Mouse (Mus musculus): ENCODE results near the gene D130043K22Rik. TPM values are rescaled to one million over a fixed set of nuclear protein-coding genes. Genes with fewer than 3 reads are reported as not detected.
A peak's percentile ranks its signal among the peaks of the same experiment; 100 is the strongest.

D130043K22Rik gene
- polyA plus RNA-seq (2015; fragmentation: Nextera tagmentation; extraction: Ambion mirVana): 0.13 and 0.15 TPM in 2 replicates

DNA sequence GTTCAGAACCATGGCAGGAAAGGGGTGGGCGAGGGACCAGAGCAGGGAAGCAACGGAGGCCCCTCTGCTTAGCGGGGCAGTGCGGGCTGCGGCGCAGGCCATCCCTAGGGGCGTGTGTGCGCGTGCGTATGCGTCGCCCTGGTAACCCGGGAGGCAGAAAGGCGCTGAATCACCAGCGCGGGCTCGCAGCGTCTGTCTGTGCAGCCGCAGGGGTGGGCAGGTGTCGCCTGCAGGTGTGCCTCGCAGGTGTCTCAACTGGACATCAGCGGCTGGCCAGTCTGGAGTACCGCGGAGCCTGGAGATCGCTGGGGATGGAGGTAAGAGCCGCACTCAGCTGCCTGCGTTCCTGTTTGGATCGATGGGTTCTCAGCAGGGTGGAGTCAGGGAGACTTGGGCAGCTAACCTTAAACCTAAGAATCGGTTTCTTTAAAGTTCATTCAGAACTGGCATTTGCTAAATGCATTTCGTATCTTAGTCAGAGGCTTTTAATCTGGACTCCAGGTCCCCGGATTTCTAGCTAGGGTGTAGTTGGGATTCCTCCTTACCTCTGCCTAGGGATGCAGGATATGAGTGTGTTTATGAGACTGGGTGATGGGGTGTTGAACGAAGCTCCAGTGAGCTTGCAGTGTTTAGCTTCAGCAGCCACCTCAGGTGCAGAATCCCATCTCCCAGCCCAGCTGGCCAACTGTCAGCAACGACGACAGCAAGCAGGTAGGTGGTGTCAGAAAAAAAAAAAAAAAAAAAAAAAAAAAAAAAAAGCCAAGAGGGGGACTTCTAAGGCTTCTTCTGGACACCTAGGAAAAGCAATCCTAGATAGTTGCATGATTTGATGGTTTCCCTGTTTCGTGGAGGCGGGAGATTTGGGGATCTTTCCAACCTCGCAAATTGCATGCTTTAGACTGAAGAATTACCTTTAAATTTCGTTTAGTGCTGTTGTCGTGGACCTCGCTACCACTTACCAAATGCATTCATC, at the start of gene D130043K22Rik:
TSS of gene D130043K22Rik (plus strand) at position 153 of the 973 bp plus-strand sequence.
- Histone ChIP-seq H3K4me3 (replicated peaks) (peak within 1 kb of the TSS; percentile 32), H3K36me3 (replicated peaks) (peaks cover 12% of the 10 kb centered on the region), H3K4me1 (replicated peaks) (peaks cover 11% of the 10 kb centered on the region), H3K9ac (no peak within 1 kb of the TSS), H3K27ac (replicated peaks) (no peak within 1 kb of the TSS), H3K27me3 (0 out of 2 replicates have a peak, but pooled peaks cover 5% of the 10 kb centered on the region), H3K9me3 (replicated peaks) (no peaks in the 10 kb centered on the region), H3K4me2 (peak within 1 kb of the TSS; percentile 59)
- 19% methylated on average over 40 of the region's 40 CpGs for WGBS (ENCODE audit: insufficient replicate concordance)
- ATAC-seq (ENCODE audit: insufficient read depth): no peak

- no peak for ATAC-seq (ENCODE audit: insufficient read depth)
- 86% methylated on average over 4 of the region's 4 CpGs for WGBS (ENCODE audit: insufficient replicate concordance)
- H3K4me3 ChIP-seq (replicated peaks): no peak overlapping the region
These were observed 46.2 kb upstream of the D130043K22Rik start for GRCm38 (mm10) chr13:24798686-24799085.

GRCm38 (mm10) chr13:24799378-24799777, 45.6 kb upstream of the D130043K22Rik start:
- Histone ChIP-seq H3K27me3 (no peaks in the 10 kb centered on the region), H3K4me1 (replicated peaks) (peaks cover 17% of the 10 kb centered on the region), H3K4me3 (replicated peaks) (peak overlapping the region; percentile 94), H3K9ac (peak overlapping the region; percentile 74), H3K9me3 (replicated peaks) (no peaks in the 10 kb centered on the region), H3K4me2 (peak overlapping the region; percentile 89), H3K36me3 (replicated peaks) (no peaks in the 10 kb centered on the region; the same call in 1 of the 2 replicates), H3K27ac (replicated peaks) (peak overlapping the region; percentile 91)
- WGBS (ENCODE audit: insufficient replicate concordance): 66% methylated on average over 5 of the region's 5 CpGs
- no peak for ATAC-seq (ENCODE audit: insufficient read depth)

More at GRCm38 (mm10) chr13:24798686-24799085, 46.2 kb upstream of the D130043K22Rik start:
- Histone ChIP-seq H3K9me3 (replicated peaks) (no peaks in the 10 kb centered on the region), H3K27ac (replicated peaks) (no peak overlapping the region), H3K9ac (no peak overlapping the region), H3K27me3 (no peaks in the 10 kb centered on the region), H3K36me3 (replicated peaks) (no peaks in the 10 kb centered on the region), H3K4me1 (replicated peaks) (peaks cover 17% of the 10 kb centered on the region), H3K4me2 (no peak overlapping the region)

GRCm38 (mm10) chr13:24799925-24800673, 44.8 kb upstream of the D130043K22Rik start:
- H3K36me3 ChIP-seq (replicated peaks): peaks cover 4% of the 10 kb centered on the region
- peak overlapping the region; percentile 91 for H3K27ac ChIP-seq (replicated peaks)
- peak overlapping the region; percentile 89 for H3K4me2 ChIP-seq
- H3K4me3 ChIP-seq (replicated peaks): peak overlapping the region; percentile 94
- peaks cover 21% of the 10 kb centered on the region for H3K4me1 ChIP-seq (replicated peaks)
- peak overlapping the region; percentile 74 for H3K9ac ChIP-seq
- WGBS (ENCODE audit: insufficient replicate concordance): under 1% methylated on average over 31 of the region's 31 CpGs
- no peaks in the 10 kb centered on the region for H3K27me3 ChIP-seq
- peak; percentile 10 for ATAC-seq (ENCODE audit: insufficient read depth)
- no peaks in the 10 kb centered on the region for H3K9me3 ChIP-seq (replicated peaks)

DNA sequence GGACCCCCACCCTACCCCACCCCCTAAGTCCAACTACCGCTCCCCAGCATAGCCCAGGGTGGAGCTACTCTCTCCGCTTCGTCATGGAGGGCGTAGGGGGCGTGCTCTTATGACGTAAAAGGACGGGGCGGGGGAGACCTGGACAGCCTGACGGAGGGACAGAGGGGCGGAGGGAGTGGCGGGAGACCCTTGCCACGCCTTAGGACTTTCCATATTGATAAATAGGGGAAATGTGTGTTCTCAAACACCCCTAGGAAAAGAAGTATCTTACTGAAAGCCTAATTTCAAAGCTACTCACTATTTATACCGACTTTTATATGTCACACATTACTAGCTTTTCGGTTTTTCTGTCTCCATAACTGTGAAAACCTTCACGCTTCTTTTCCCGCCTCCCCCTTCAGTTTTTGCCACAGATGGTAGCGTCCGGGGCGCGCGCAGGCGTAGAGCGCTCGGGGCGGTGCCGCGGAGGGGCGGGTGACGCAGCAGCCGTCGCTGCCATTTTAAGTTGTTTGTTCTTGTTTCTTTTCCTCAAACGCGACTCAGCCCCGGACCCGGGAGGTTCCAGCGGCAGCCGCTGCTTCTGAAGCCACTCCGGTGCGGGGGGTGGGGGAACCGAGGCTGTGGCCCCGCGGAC, 44.1 kb upstream of the D130043K22Rik start:
- peak overlapping the region; percentile 100 for H3K27ac ChIP-seq (replicated peaks)
- H3K9me3 ChIP-seq (replicated peaks): no peaks in the 10 kb centered on the region
- peak; percentile 94 for ATAC-seq (ENCODE audit: insufficient read depth)
- peak overlapping the region; percentile 100 for H3K9ac ChIP-seq
- H3K4me3 ChIP-seq (replicated peaks): peak overlapping the region; percentile 94
- H3K27me3 ChIP-seq: no peaks in the 10 kb centered on the region
- under 1% methylated on average over 42 of the region's 42 CpGs for WGBS (ENCODE audit: insufficient replicate concordance)
- peak overlapping the region; percentile 89 for H3K4me2 ChIP-seq
- H3K4me1 ChIP-seq (replicated peaks): peaks cover 27% of the 10 kb centered on the region
- peaks cover 10% of the 10 kb centered on the region for H3K36me3 ChIP-seq (replicated peaks)

DNA sequence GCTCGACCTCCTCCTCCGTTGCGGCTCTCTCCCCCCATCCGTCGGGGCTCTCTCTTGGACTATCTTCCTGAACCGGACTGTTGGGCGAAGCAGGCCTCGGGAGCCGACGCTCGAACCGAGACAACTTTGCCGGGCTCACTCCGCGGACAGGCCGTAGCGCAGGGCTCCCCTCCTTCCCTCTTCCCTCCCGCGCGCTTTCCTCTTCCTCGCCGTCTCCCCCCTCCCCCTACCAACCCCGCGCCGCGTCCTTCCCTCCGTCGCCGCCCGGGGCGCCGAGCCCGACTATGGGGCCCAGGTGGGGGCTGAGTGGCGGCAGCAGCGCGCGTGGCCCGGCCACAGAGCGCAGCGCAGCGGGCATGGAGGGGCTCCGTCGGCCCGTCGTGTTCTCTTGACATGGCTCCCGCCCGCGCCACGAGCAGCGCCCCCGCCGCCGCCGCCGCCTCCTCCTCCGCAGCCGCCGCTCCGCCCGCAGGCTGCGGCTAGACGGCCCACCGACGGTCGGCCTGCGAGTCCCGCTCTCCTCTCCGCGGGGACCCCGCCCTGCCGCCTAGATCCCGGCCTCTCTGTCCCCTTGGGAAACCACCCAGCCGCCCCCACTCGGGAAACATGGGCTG, 43.5 kb upstream of the D130043K22Rik start, which contains the start of gene BC005537:
TSS of gene BC005537 (plus strand) at position 350 of the 614 bp plus-strand sequence.
- no peaks in the 10 kb centered on the region for H3K27me3 ChIP-seq
- no peaks in the 10 kb centered on the region for H3K9me3 ChIP-seq (replicated peaks)
- H3K4me2 ChIP-seq: peak within 1 kb of the TSS; percentile 89
- H3K9ac ChIP-seq: peak within 1 kb of the TSS; percentile 100
- H3K4me3 ChIP-seq (replicated peaks): peak within 1 kb of the TSS; percentile 94
- H3K36me3 ChIP-seq (replicated peaks): peaks cover 16% of the 10 kb centered on the region
- peaks cover 29% of the 10 kb centered on the region for H3K4me1 ChIP-seq (replicated peaks)
- peak; percentile 33 for ATAC-seq (ENCODE audit: insufficient read depth)
- peak within 1 kb of the TSS; percentile 100 for H3K27ac ChIP-seq (replicated peaks)
- WGBS (ENCODE audit: insufficient replicate concordance): under 1% methylated on average over 72 of the region's 74 CpGs

- H3K4me1 ChIP-seq (replicated peaks): peaks cover 32% of the 10 kb centered on the region
- H3K4me2 ChIP-seq: peak overlapping the region; percentile 89
- H3K9ac ChIP-seq: peak overlapping the region; percentile 100
- no peaks in the 10 kb centered on the region for H3K9me3 ChIP-seq (replicated peaks)
- H3K27ac ChIP-seq (replicated peaks): peak overlapping the region; percentile 100
- peak overlapping the region; percentile 94 for H3K4me3 ChIP-seq (replicated peaks)
- no peaks in the 10 kb centered on the region for H3K27me3 ChIP-seq
- under 1% methylated on average over 26 of the region's 26 CpGs for WGBS (ENCODE audit: insufficient replicate concordance)
- no peak for ATAC-seq (ENCODE audit: insufficient read depth)
- peaks cover 22% of the 10 kb centered on the region for H3K36me3 ChIP-seq (replicated peaks)
These were observed 42.7 kb upstream of the D130043K22Rik start for GRCm38 (mm10) chr13:24802131-24802691.

DNA sequence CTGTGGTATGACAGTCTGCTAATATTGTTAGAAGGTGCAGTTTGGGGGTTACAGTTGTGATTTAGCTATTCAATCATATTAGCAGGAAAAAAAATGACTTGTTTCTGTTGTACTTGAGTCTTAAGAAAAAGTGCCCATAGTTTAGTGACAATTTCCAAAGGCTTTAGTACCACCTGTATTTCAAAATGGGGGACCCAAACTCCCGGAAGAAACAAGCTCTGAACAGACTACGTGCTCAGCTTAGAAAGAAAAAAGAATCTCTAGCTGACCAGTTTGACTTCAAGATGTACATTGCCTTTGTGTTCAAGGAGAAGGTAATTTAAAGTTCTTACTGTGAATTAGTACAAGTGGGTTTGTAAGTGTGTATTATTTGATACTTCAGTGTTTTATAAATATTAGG, 41.7 kb upstream of the D130043K22Rik start:
- Histone ChIP-seq H3K27me3 (no peaks in the 10 kb centered on the region), H3K9me3 (replicated peaks) (no peaks in the 10 kb centered on the region), H3K9ac (peak overlapping the region; percentile 100), H3K4me3 (replicated peaks) (peak overlapping the region; percentile 94), H3K4me1 (replicated peaks) (peaks cover 37% of the 10 kb centered on the region), H3K4me2 (peak overlapping the region; percentile 89), H3K27ac (replicated peaks) (peak overlapping the region; percentile 100), H3K36me3 (replicated peaks) (peaks cover 32% of the 10 kb centered on the region)
- no peak for ATAC-seq (ENCODE audit: insufficient read depth)
- WGBS (ENCODE audit: insufficient replicate concordance): 11% methylated on average over 2 of the region's 2 CpGs

DNA sequence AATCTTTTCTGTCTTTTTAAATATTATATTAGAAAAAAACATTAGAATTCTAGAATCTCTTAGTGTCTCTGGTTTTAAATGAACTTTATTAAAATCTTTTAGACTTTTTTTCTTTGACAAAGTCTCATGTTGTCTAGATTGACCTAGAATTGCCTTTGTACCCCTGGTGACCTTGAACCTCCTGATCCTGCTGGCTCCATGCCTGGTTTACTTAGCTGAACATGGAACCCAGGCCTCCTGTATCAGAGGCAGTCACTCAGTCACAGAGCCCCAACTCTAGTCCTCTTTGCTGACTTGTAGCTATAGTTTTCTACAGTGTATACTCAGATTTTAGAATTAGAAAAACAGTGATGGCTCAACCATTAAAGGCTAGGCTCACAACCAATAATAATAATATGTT, 38.9 kb upstream of the D130043K22Rik start:
- H3K36me3 ChIP-seq (replicated peaks): peaks cover 60% of the 10 kb centered on the region
- no peak for ATAC-seq (ENCODE audit: insufficient read depth)
- no peak overlapping the region for H3K4me3 ChIP-seq (replicated peaks)
- H3K4me2 ChIP-seq: no peak overlapping the region; the same call in 1 of the 2 replicates
- H3K4me1 ChIP-seq (replicated peaks): peaks cover 28% of the 10 kb centered on the region
- H3K27ac ChIP-seq (replicated peaks): no peak overlapping the region
- no peaks in the 10 kb centered on the region for H3K27me3 ChIP-seq
- no peaks in the 10 kb centered on the region for H3K9me3 ChIP-seq (replicated peaks)
- H3K9ac ChIP-seq: no peak overlapping the region

GRCm38 (mm10) chr13:24812521-24812920, 32.4 kb upstream of the D130043K22Rik start:
- no peak overlapping the region for H3K9ac ChIP-seq
- H3K27ac ChIP-seq (replicated peaks): no peak overlapping the region
- peaks cover 10% of the 10 kb centered on the region for H3K4me1 ChIP-seq (replicated peaks)
- no peak overlapping the region for H3K4me2 ChIP-seq
- no peak for ATAC-seq (ENCODE audit: insufficient read depth)
- H3K36me3 ChIP-seq (replicated peaks): peaks cover 89% of the 10 kb centered on the region
- no peaks in the 10 kb centered on the region for H3K9me3 ChIP-seq (replicated peaks)
- no peaks in the 10 kb centered on the region for H3K27me3 ChIP-seq
- 91% methylated on average over 2 of the region's 2 CpGs for whole genome bisulfite sequencing (ENCODE audit: insufficient replicate concordance)
- no peak overlapping the region for H3K4me3 ChIP-seq (replicated peaks)
